Mouse (Mus musculus): ENCODE measurements at regions not wholly inside any gene's neighbourhood (a gene's known extent, or its start where the extent isn't known, plus 50 kb on each side); places are given as distances from the start of the nearest gene placed in this dataset.

GRCm38 (mm10) chr5:75437924-75438323 is 136.8 kb upstream of the Kit start:
- Histone ChIP-seq H3K36me3 (replicated peaks) (no peaks in the 10 kb centered on the region), H3K9ac (no peak overlapping the region), H3K27ac (no peak overlapping the region), H3K4me3 (replicated peaks) (no peak overlapping the region), H3K4me1 (no peaks in the 10 kb centered on the region), H3K9me3 (no peaks in the 10 kb centered on the region), H3K27me3 (no peaks in the 10 kb centered on the region), H3K4me2 (no peak overlapping the region)
- 69% methylated on average over 5 of the region's 5 CpGs for WGBS
- ATAC-seq (ENCODE audit: low FRiP score), result no peak

- H3K4me3 ChIP-seq (replicated peaks), result no peak overlapping the region
- H3K27me3 ChIP-seq, result peaks cover 5% of the 10 kb centered on the region; the same call in 1 of the 2 replicates
- H3K9ac ChIP-seq, result no peak overlapping the region
- H3K36me3 ChIP-seq (replicated peaks), result no peaks in the 10 kb centered on the region
- H3K9me3 ChIP-seq, result no peaks in the 10 kb centered on the region
- no peaks in the 10 kb centered on the region for H3K4me1 ChIP-seq
- WGBS, result 85% methylated on average over 3 of the region's 3 CpGs
- H3K27ac ChIP-seq, result no peak overlapping the region
- H3K4me2 ChIP-seq, result no peak overlapping the region
- peak; percentile 55; the same call in 1 of the 2 replicates for ATAC-seq (ENCODE audit: low FRiP score)
Measured at GRCm38 (mm10) chr5:75444024-75444604, 130.6 kb upstream of the Kit start.

- Histone ChIP-seq H3K27ac (no peak overlapping the region), H3K4me2 (no peak overlapping the region), H3K9me3 (no peaks in the 10 kb centered on the region), H3K27me3 (peaks cover 11% of the 10 kb centered on the region), H3K9ac (no peak overlapping the region), H3K4me3 (replicated peaks) (no peak overlapping the region), H3K4me1 (peaks cover 6% of the 10 kb centered on the region; the same call in 1 of the 2 replicates), H3K36me3 (replicated peaks) (no peaks in the 10 kb centered on the region)
- no peak for ATAC-seq (ENCODE audit: low FRiP score)
- WGBS, result 67% methylated on average over 1 of the region's 1 CpGs
Measured at GRCm38 (mm10) chr5:75446386-75446785, 128.3 kb upstream of the Kit start.

- no peak overlapping the region for H3K4me2 ChIP-seq
- no peak for ATAC-seq (ENCODE audit: low FRiP score)
Measured at GRCm38 (mm10) chr5:75449913-75450525, 124.7 kb upstream of the Kit start.

GRCm38 (mm10) chr5:75450564-75450963 is 124.2 kb upstream of the Kit start:
- Histone ChIP-seq H3K27me3 (peaks cover 11% of the 10 kb centered on the region), H3K9ac (no peak overlapping the region), H3K4me2 (no peak overlapping the region), H3K9me3 (no peaks in the 10 kb centered on the region), H3K27ac (no peak overlapping the region), H3K4me3 (replicated peaks) (no peak overlapping the region), H3K36me3 (replicated peaks) (no peaks in the 10 kb centered on the region), H3K4me1 (peaks cover 6% of the 10 kb centered on the region; the same call in 1 of the 2 replicates)
- no peak for ATAC-seq (ENCODE audit: low FRiP score)
- 55% methylated on average over 9 of the region's 9 CpGs for WGBS

More at GRCm38 (mm10) chr5:75449913-75450525, 124.7 kb upstream of the Kit start:
- Histone ChIP-seq H3K27me3 (peaks cover 11% of the 10 kb centered on the region), H3K4me3 (replicated peaks) (no peak overlapping the region), H3K4me1 (peaks cover 6% of the 10 kb centered on the region; the same call in 1 of the 2 replicates), H3K27ac (no peak overlapping the region), H3K9ac (no peak overlapping the region), H3K36me3 (replicated peaks) (no peaks in the 10 kb centered on the region), H3K9me3 (no peaks in the 10 kb centered on the region)
- WGBS, result 66% methylated on average over 21 of the region's 21 CpGs

- no peaks in the 10 kb centered on the region for H3K36me3 ChIP-seq (replicated peaks)
- no peak for ATAC-seq (ENCODE audit: low FRiP score)
- 67% methylated on average over 5 of the region's 5 CpGs for WGBS
Measured at GRCm38 (mm10) chr5:75451081-75451480, 123.6 kb upstream of the Kit start.

GRCm38 (mm10) chr5:75451693-75452092 is 123.0 kb upstream of the Kit start:
- ATAC-seq (ENCODE audit: low FRiP score), result no peak
- Histone ChIP-seq H3K4me3 (replicated peaks) (no peak overlapping the region), H3K27ac (no peak overlapping the region), H3K4me1 (peaks cover 6% of the 10 kb centered on the region; the same call in 1 of the 2 replicates), H3K9ac (no peak overlapping the region), H3K36me3 (replicated peaks) (no peaks in the 10 kb centered on the region), H3K9me3 (no peaks in the 10 kb centered on the region), H3K4me2 (no peak overlapping the region), H3K27me3 (peaks cover 11% of the 10 kb centered on the region)
- WGBS, result 84% methylated on average over 8 of the region's 8 CpGs

More at GRCm38 (mm10) chr5:75451081-75451480, 123.6 kb upstream of the Kit start:
- H3K4me3 ChIP-seq (replicated peaks), result no peak overlapping the region
- no peak overlapping the region for H3K27ac ChIP-seq
- H3K4me2 ChIP-seq, result no peak overlapping the region
- no peak overlapping the region for H3K9ac ChIP-seq
- H3K9me3 ChIP-seq, result no peaks in the 10 kb centered on the region
- peaks cover 11% of the 10 kb centered on the region for H3K27me3 ChIP-seq
- H3K4me1 ChIP-seq, result peaks cover 6% of the 10 kb centered on the region; the same call in 1 of the 2 replicates

- Histone ChIP-seq H3K27ac (no peak overlapping the region), H3K9me3 (no peaks in the 10 kb centered on the region), H3K36me3 (replicated peaks) (no peaks in the 10 kb centered on the region), H3K4me1 (peaks cover 6% of the 10 kb centered on the region; the same call in 1 of the 2 replicates), H3K9ac (no peak overlapping the region), H3K4me3 (replicated peaks) (no peak overlapping the region), H3K4me2 (no peak overlapping the region), H3K27me3 (peaks cover 9% of the 10 kb centered on the region)
- 86% methylated on average over 9 of the region's 9 CpGs for WGBS
- ATAC-seq (ENCODE audit: low FRiP score), result no peak
Measured at GRCm38 (mm10) chr5:75453757-75454390, 120.8 kb upstream of the Kit start.

- H3K9me3 ChIP-seq, result no peaks in the 10 kb centered on the region
- peaks cover 3% of the 10 kb centered on the region; the same call in 1 of the 2 replicates for H3K4me1 ChIP-seq
- H3K27ac ChIP-seq, result no peak overlapping the region
- no peak overlapping the region for H3K4me3 ChIP-seq (replicated peaks)
- peaks cover 3% of the 10 kb centered on the region for H3K27me3 ChIP-seq
- WGBS, result 69% methylated on average over 16 of the region's 16 CpGs
- no peaks in the 10 kb centered on the region for H3K36me3 ChIP-seq (replicated peaks)
- H3K9ac ChIP-seq, result no peak overlapping the region
- no peak overlapping the region for H3K4me2 ChIP-seq
- ATAC-seq (ENCODE audit: low FRiP score), result no peak
Measured at GRCm38 (mm10) chr5:75454961-75455541, 119.7 kb upstream of the Kit start.

- Histone ChIP-seq H3K9ac (no peak overlapping the region), H3K36me3 (replicated peaks) (no peaks in the 10 kb centered on the region), H3K27me3 (no peaks in the 10 kb centered on the region; the same call in 1 of the 2 replicates), H3K4me1 (no peaks in the 10 kb centered on the region), H3K4me3 (replicated peaks) (no peak overlapping the region), H3K4me2 (no peak overlapping the region), H3K9me3 (no peaks in the 10 kb centered on the region), H3K27ac (no peak overlapping the region)
- ATAC-seq (ENCODE audit: low FRiP score), result no peak
- 82% methylated on average over 6 of the region's 6 CpGs for WGBS
Measured at GRCm38 (mm10) chr5:75457403-75457802, 117.3 kb upstream of the Kit start.

GRCm38 (mm10) chr5:75458317-75458716 is 116.4 kb upstream of the Kit start:
- Histone ChIP-seq H3K27me3 (no peaks in the 10 kb centered on the region; the same call in 1 of the 2 replicates), H3K4me1 (no peaks in the 10 kb centered on the region), H3K4me3 (replicated peaks) (no peak overlapping the region), H3K9me3 (no peaks in the 10 kb centered on the region), H3K36me3 (replicated peaks) (no peaks in the 10 kb centered on the region), H3K4me2 (no peak overlapping the region), H3K27ac (no peak overlapping the region), H3K9ac (no peak overlapping the region)
- ATAC-seq (ENCODE audit: low FRiP score), result no peak
- WGBS, result 93% methylated on average over 7 of the region's 7 CpGs

GRCm38 (mm10) chr5:75459758-75460354 is 114.9 kb upstream of the Kit start:
- no peak overlapping the region for H3K27ac ChIP-seq
- no peak overlapping the region for H3K9ac ChIP-seq
- no peaks in the 10 kb centered on the region for H3K9me3 ChIP-seq
- H3K27me3 ChIP-seq, result no peaks in the 10 kb centered on the region; the same call in 1 of the 2 replicates
- H3K4me1 ChIP-seq, result no peaks in the 10 kb centered on the region
- ATAC-seq (ENCODE audit: low FRiP score), result no peak
- H3K4me3 ChIP-seq (replicated peaks), result no peak overlapping the region
- 77% methylated on average over 3 of the region's 3 CpGs for WGBS
- no peaks in the 10 kb centered on the region for H3K36me3 ChIP-seq (replicated peaks)
- H3K4me2 ChIP-seq, result no peak overlapping the region
